Mouse (Mus musculus) forebrain, embryonic 10.5 days (tissue): ENCODE data around the gene Cpn1. TPM values are rescaled to one million over a fixed set of nuclear protein-coding genes. Genes with fewer than 3 reads are reported as not detected.

Experiments
- DNase-seq: peaks from one replicate; pipeline ENCODE4 v3.0.0-alpha.2; 2017; ENCODE audit warnings: low spot score; ENCODE audit errors: extremely low spot score
- H3K27ac ChIP-seq: fragments of 300-500 bp; sonication (generic); 2 replicates; pipeline ENCODE4 v1.5.1; 2016; ENCODE audit warnings: mild to moderate bottlenecking
- H3K27me3 ChIP-seq: fragments of 300-500 bp; sonication (generic); 2 replicates; pipeline ENCODE4 v1.6.1; 2016; ENCODE audit warnings: mild to moderate bottlenecking; ENCODE audit not compliant: poor library complexity, severe bottlenecking
- H3K36me3 ChIP-seq: fragments of 300-500 bp; sonication (generic); replicated peaks from 2 replicates; pipeline ENCODE4 v1.6.1; 2016; ENCODE audit warnings: mild to moderate bottlenecking, moderate library complexity
- H3K4me1 ChIP-seq: fragments of 300-500 bp; sonication (generic); 2 replicates; pipeline ENCODE4 v1.6.1; 2016
- H3K4me3 ChIP-seq: fragments of 300-500 bp; sonication (generic); 2 replicates; pipeline ENCODE4 v1.5.1; 2016; ENCODE audit warnings: mild to moderate bottlenecking, moderate library complexity
- H3K9me3 ChIP-seq: fragments of 300-500 bp; sonication (generic); 2 replicates; pipeline ENCODE4 v1.6.1; 2016; ENCODE audit warnings: mild to moderate bottlenecking, moderate library complexity
- WGBS: fragments of 180-500 bp; shearing (Covaris S2); methylation state at CpG from one replicate; pipeline ENCODE4 v1.1.7; 2016; 5-methylcytosine and 5-hydroxymethylcytosine counted together
- polyA plus RNA-seq: library from polyadenylated mRNA; unstranded; fragments of >200 nt; fragmentation: Nextera tagmentation; extraction: Ambion mirVana; gene quantifications from 2 replicates; pipeline ENCODE4 v1.2.1, GENCODE M21; 2016

Cpn1 gene
- polyA plus RNA-seq, 1 experiment from 2014 or later, result 0.48 TPM

DNA sequence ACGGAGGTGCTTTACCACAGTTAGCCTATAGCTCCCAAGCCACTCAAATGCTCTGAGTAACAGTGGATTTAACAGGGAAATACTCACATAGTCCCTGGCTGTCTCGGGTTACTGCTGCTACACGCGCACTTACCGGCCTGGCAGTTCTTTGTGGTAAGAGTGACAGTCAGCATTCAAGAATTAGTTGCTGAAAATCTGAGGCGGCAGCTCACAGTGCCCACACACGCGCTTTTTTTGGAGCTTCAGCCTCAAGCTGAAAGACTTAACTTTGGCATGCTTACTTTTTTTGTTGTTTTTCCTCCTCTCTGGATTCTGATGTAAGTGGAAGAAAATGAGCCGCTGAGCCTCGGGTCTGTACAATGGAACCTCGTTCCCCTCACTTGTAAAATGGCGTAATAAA is 20.8 kb upstream of the Cpn1 start:
- WGBS, result 73% methylated on average over 12 of the region's 12 CpGs
- Histone ChIP-seq H3K27ac (no peak overlapping the region), H3K4me1 (peaks cover 6% of the 10 kb centered on the region; the same call in 1 of the 2 replicates), H3K36me3 (no peaks in the 10 kb centered on the region), H3K4me3 (no peak overlapping the region), H3K9me3 (no peaks in the 10 kb centered on the region), H3K27me3 (no peaks in the 10 kb centered on the region)
- no peak for DNase-seq

DNA sequence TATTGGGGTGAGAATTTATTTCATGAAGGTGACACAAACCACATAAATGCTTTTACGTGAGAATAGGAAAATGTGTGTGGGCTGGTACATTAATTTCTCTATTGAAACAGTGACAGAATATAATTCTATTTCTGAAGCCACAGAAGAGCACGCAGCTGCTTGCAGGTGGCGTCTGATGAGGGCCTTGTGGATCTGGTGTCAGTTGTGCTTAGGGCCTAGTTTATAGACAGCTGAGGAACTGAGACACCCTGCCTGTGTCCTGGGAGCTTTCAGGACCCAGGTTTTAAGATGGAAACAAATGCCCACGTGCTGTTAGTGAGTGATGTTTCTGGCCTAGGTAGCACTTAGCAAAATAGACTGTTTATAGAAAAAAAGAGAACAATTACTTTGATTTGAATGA is 18.7 kb upstream of the Cpn1 start:
- no peaks in the 10 kb centered on the region for H3K36me3 ChIP-seq
- H3K9me3 ChIP-seq, result no peaks in the 10 kb centered on the region
- no peak overlapping the region for H3K4me3 ChIP-seq
- no peak overlapping the region for H3K27ac ChIP-seq
- DNase-seq, result no peak
- H3K27me3 ChIP-seq, result no peaks in the 10 kb centered on the region
- H3K4me1 ChIP-seq, result peaks cover 6% of the 10 kb centered on the region; the same call in 1 of the 2 replicates
- WGBS, result 84% methylated on average over 4 of the region's 4 CpGs

- H3K9me3 ChIP-seq, result no peaks in the 10 kb centered on the region
- 81% methylated on average over 2 of the region's 2 CpGs for WGBS
- no peaks in the 10 kb centered on the region for H3K27me3 ChIP-seq
- no peaks in the 10 kb centered on the region for H3K36me3 ChIP-seq
- no peak overlapping the region for H3K4me3 ChIP-seq
- H3K4me1 ChIP-seq, result peaks cover 6% of the 10 kb centered on the region; the same call in 1 of the 2 replicates
- no peak overlapping the region for H3K27ac ChIP-seq
- no peak for DNase-seq
Measured at GRCm38 (mm10) chr19:44004261-44004660, 17.9 kb upstream of the Cpn1 start.

GRCm38 (mm10) chr19:44000720-44001119 is 14.4 kb upstream of the Cpn1 start:
- H3K36me3 ChIP-seq, result no peaks in the 10 kb centered on the region
- no peaks in the 10 kb centered on the region for H3K27me3 ChIP-seq
- DNase-seq, result no peak
- no peaks in the 10 kb centered on the region for H3K4me1 ChIP-seq
- no peaks in the 10 kb centered on the region for H3K9me3 ChIP-seq
- H3K4me3 ChIP-seq, result no peak overlapping the region
- H3K27ac ChIP-seq, result no peak overlapping the region
- WGBS, result 72% methylated on average over 5 of the region's 5 CpGs

DNA sequence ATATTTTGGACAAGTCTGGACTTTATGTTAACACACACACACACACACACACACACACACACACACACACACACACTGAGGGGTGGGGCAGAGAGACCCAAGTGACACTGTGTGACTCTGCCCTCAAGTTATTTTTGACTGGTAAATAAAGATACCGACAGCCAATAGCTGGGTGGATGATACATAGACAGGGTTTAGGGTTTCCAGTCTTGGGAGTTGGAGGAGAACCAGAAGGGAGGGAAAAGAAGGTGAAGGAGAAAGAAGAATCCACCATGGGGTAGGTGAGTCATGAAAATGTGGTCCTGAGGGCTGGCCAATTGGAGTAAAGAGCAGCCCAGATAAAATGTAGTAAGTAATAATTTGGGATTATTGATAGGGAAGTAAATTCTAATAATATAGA is 13.7 kb upstream of the Cpn1 start:
- H3K27ac ChIP-seq, result no peak overlapping the region
- H3K27me3 ChIP-seq, result no peaks in the 10 kb centered on the region
- no peaks in the 10 kb centered on the region for H3K9me3 ChIP-seq
- H3K36me3 ChIP-seq, result no peaks in the 10 kb centered on the region
- no peak overlapping the region for H3K4me3 ChIP-seq
- no peaks in the 10 kb centered on the region for H3K4me1 ChIP-seq
- 89% methylated on average over 1 of the region's 1 CpGs for WGBS
- DNase-seq, result no peak

- DNase-seq, result no peak
- Histone ChIP-seq H3K4me3 (no peak overlapping the region), H3K9me3 (no peaks in the 10 kb centered on the region), H3K36me3 (no peaks in the 10 kb centered on the region), H3K27me3 (no peaks in the 10 kb centered on the region), H3K4me1 (no peaks in the 10 kb centered on the region), H3K27ac (no peak overlapping the region)
- 87% methylated on average over 11 of the region's 11 CpGs for WGBS
Measured at GRCm38 (mm10) chr19:43998802-43999527, 12.6 kb upstream of the Cpn1 start.

DNA sequence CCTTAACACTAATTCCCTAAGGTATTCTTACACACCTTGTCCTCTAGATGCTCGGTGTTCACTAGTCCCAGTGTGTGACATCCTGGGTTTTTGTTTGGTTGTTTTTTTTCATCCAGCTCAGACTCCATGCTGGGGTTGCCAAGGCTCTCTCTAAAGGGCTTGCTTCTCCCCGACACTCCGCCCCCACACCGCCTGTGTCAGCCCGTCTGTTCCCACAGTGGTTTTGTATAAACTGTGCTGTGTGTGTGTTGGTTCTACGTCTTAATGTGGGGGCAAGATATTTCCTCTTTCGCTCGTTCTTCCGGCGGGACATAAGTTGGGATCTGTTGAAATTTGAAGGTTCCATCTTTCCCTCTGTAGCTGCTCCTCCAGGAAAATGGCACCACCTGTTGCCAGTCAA is 11.7 kb upstream of the Cpn1 start:
- H3K27ac ChIP-seq, result no peak overlapping the region

GRCm38 (mm10) chr19:43995427-43995826 is 9.1 kb upstream of the Cpn1 start:
- no peaks in the 10 kb centered on the region for H3K9me3 ChIP-seq
- no peak for DNase-seq
- no peaks in the 10 kb centered on the region for H3K4me1 ChIP-seq
- H3K36me3 ChIP-seq, result no peaks in the 10 kb centered on the region
- 88% methylated on average over 7 of the region's 7 CpGs for WGBS
- no peak overlapping the region for H3K4me3 ChIP-seq
- no peaks in the 10 kb centered on the region for H3K27me3 ChIP-seq
- no peak overlapping the region for H3K27ac ChIP-seq

More for the DNA sequence above, 11.7 kb upstream of the Cpn1 start:
- DNase-seq, result no peak
- Histone ChIP-seq H3K4me3 (no peak overlapping the region), H3K4me1 (no peaks in the 10 kb centered on the region), H3K27me3 (no peaks in the 10 kb centered on the region), H3K9me3 (no peaks in the 10 kb centered on the region), H3K36me3 (no peaks in the 10 kb centered on the region)
- 92% methylated on average over 10 of the region's 10 CpGs for WGBS

DNA sequence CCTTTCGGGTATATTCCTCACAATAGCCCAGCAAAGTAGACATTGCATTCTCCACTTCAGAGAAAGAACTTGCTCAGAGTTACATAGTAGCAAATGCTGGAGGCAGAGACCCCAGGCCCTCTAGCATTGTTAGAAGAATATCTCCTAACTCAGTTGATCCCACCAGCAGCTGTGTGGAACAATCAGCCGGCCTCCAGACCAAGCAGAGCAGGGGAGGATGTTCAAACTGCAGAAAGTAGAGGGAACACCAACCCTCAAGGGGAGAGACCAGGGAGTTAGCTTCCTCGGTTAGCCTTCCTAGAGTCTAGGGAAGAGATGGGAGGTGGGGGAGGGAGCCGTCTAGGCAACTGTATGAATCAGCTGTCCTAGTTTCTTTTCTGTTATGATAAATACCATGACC is 6.1 kb upstream of the Cpn1 start:
- no peak for DNase-seq
- H3K27ac ChIP-seq, result no peak overlapping the region

DNA sequence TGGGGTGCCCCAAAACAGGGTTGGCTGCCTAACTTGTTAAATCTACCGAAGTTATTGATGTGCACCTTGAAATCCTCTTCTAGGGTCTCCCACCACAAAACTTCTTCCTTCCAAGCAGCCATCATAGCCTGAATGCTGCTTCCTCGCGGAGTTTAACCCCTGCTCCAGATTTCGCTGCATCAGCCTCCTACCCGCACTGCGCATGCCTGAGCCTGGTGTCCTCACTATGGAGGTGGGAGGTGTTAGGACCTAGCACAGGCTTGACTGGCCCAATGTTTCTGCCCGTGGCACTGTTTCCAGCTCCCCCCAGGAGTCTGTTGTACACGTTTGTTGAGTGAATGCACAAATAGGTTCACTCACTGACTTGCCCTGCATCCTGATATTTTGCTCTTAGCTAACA is 4.0 kb upstream of the Cpn1 start:
- H3K4me1 ChIP-seq, result peaks cover 10% of the 10 kb centered on the region
- DNase-seq, result no peak
- no peaks in the 10 kb centered on the region for H3K9me3 ChIP-seq
- H3K36me3 ChIP-seq, result no peaks in the 10 kb centered on the region
- no peak overlapping the region for H3K27ac ChIP-seq
- no peak overlapping the region for H3K4me3 ChIP-seq
- peaks cover 21% of the 10 kb centered on the region for H3K27me3 ChIP-seq
- 87% methylated on average over 8 of the region's 8 CpGs for WGBS

More for the DNA sequence above, 6.1 kb upstream of the Cpn1 start:
- no peaks in the 10 kb centered on the region for H3K36me3 ChIP-seq
- no peaks in the 10 kb centered on the region for H3K9me3 ChIP-seq
- peaks cover 1% of the 10 kb centered on the region; the same call in 1 of the 2 replicates for H3K27me3 ChIP-seq
- WGBS, result 73% methylated on average over 4 of the region's 4 CpGs
- no peak overlapping the region for H3K4me3 ChIP-seq
- no peaks in the 10 kb centered on the region for H3K4me1 ChIP-seq

GRCm38 (mm10) chr19:43981992-43982391 is 4.4 kb downstream of the Cpn1 start:
- Histone ChIP-seq H3K27me3 (peaks cover 21% of the 10 kb centered on the region), H3K4me3 (no peak overlapping the region), H3K27ac (no peak overlapping the region), H3K36me3 (no peaks in the 10 kb centered on the region), H3K4me1 (peaks cover 14% of the 10 kb centered on the region), H3K9me3 (no peaks in the 10 kb centered on the region)
- WGBS, result 96% methylated on average over 5 of the region's 5 CpGs
- no peak for DNase-seq

- Histone ChIP-seq H3K27ac (no peak overlapping the region), H3K9me3 (no peaks in the 10 kb centered on the region), H3K4me3 (no peak overlapping the region), H3K36me3 (no peaks in the 10 kb centered on the region), H3K4me1 (peaks cover 6% of the 10 kb centered on the region), H3K27me3 (peaks cover 9% of the 10 kb centered on the region)
- no peak for DNase-seq
- WGBS, result 96% methylated on average over 17 of the region's 17 CpGs
Measured at GRCm38 (mm10) chr19:43980711-43981110, 5.6 kb downstream of the Cpn1 start.

- Histone ChIP-seq H3K27ac (no peak overlapping the region), H3K9me3 (no peaks in the 10 kb centered on the region), H3K36me3 (no peaks in the 10 kb centered on the region), H3K4me1 (no peaks in the 10 kb centered on the region), H3K4me3 (no peak overlapping the region), H3K27me3 (no peaks in the 10 kb centered on the region)
- WGBS, result 88% methylated on average over 3 of the region's 3 CpGs
- DNase-seq, result no peak
Measured at GRCm38 (mm10) chr19:43977799-43978198, 8.6 kb downstream of the Cpn1 start.
